Mouse (Mus musculus) limb, embryonic 15.5 days (tissue): Measurements from ENCODE around the gene Svs1. TPM values are rescaled to one million over a fixed set of nuclear protein-coding genes. Genes with fewer than 3 reads are reported as not detected.
A peak's percentile ranks its signal among the peaks of the same experiment; 100 is the strongest.

Source experiments
- ATAC-seq: fragments of 200-750 bp; cut with Nextera tagmentation; 2 replicates; pipeline ENCODE4 v1.8.0; 2017; ENCODE audit warnings: low read depth, moderate TSS enrichment; ENCODE audit not compliant: insufficient number of reproducible peaks, low FRiP score, low TSS enrichment
- H3K27ac ChIP-seq: fragments of 300-500 bp; sonication (generic); 2 replicates; pipeline ENCODE4 v1.5.1; 2015; ENCODE audit warnings: moderate library complexity, mild to moderate bottlenecking, inconsistent platforms
- H3K27me3 ChIP-seq: fragments of 300-500 bp; sonication (generic); 2 replicates; pipeline ENCODE4 v1.6.1; 2015; ENCODE audit warnings: inconsistent platforms
- H3K36me3 ChIP-seq: fragments of 300-500 bp; sonication (generic); 2 replicates; pipeline ENCODE4 v1.6.1; 2015; ENCODE audit warnings: inconsistent platforms
- H3K4me1 ChIP-seq: fragments of 300-500 bp; sonication (generic); 2 replicates; pipeline ENCODE4 v1.6.1; 2015; ENCODE audit warnings: inconsistent platforms
- H3K4me2 ChIP-seq: fragments of 300-500 bp; sonication (generic); 2 replicates; pipeline ENCODE4 v1.6.1; 2015; ENCODE audit warnings: mild to moderate bottlenecking, inconsistent platforms
- H3K4me3 ChIP-seq: fragments of 300-500 bp; sonication (generic); 2 replicates; pipeline ENCODE4 v1.5.1; 2015; ENCODE audit warnings: mild to moderate bottlenecking, inconsistent platforms
- H3K9ac ChIP-seq: fragments of 300-500 bp; sonication (generic); 2 replicates; pipeline ENCODE4 v1.6.1; 2015; ENCODE audit warnings: inconsistent platforms
- H3K9me3 ChIP-seq: fragments of 300-500 bp; sonication (generic); 2 replicates; pipeline ENCODE4 v1.6.1; 2016; ENCODE audit warnings: inconsistent platforms
- WGBS: fragments of 180-500 bp; shearing (Covaris S2); methylation state at CpG from one replicate; pipeline ENCODE4 v1.1.7; 2015; 5-methylcytosine and 5-hydroxymethylcytosine counted together
- polyA plus RNA-seq: library from polyadenylated mRNA; unstranded; fragments of >200 nt; fragmentation: Nextera tagmentation; extraction: Ambion mirVana; gene quantifications from 2 replicates; pipeline ENCODE4 v1.2.1, GENCODE M21; 2015

The Svs1 gene
- polyA plus RNA-seq, 1 experiment from 2014 or later: not detected

GRCm38 (mm10) chr6:48979616-48980015 is 7.0 kb upstream of the Svs1 start:
- Histone ChIP-seq H3K4me3 (no peak overlapping the region), H3K27me3 (no peaks in the 10 kb centered on the region), H3K27ac (no peak overlapping the region), H3K4me1 (no peaks in the 10 kb centered on the region), H3K9ac (no peak overlapping the region), H3K9me3 (no peaks in the 10 kb centered on the region), H3K4me2 (no peak overlapping the region), H3K36me3 (no peaks in the 10 kb centered on the region)
- no peak for ATAC-seq
- 53% methylated on average over 1 of the region's 1 CpGs for WGBS

DNA sequence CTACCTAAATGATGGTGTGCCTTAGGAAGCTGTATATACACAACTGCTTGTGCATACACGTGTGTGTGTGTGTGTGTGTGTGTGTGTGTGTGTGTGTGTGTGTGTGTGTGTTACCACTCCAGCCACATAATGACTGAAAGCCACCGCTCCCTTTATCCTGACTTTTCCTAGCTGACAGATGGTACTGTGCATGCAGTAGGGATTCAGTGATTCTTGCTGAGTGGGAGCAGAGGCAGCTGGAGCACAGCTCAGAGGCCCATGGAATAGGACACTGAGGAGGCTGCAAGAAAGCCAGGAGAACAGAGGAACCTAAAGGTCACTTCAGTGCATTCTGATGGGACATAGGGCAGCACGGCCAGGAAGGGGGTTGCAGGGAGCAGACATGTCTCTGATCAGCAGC is 4.4 kb upstream of the Svs1 start:
- no peak overlapping the region for H3K4me2 ChIP-seq
- H3K9ac ChIP-seq: no peak overlapping the region
- H3K27ac ChIP-seq: no peak overlapping the region
- no peak overlapping the region for H3K4me3 ChIP-seq
- no peaks in the 10 kb centered on the region for H3K27me3 ChIP-seq
- H3K4me1 ChIP-seq: no peaks in the 10 kb centered on the region
- no peaks in the 10 kb centered on the region for H3K9me3 ChIP-seq
- no peaks in the 10 kb centered on the region for H3K36me3 ChIP-seq
- 81% methylated on average over 3 of the region's 3 CpGs for WGBS
- ATAC-seq: no peak

GRCm38 (mm10) chr6:48989971-48990370 is 3.3 kb downstream of the Svs1 start:
- ATAC-seq: no peak
- H3K4me1 ChIP-seq: no peaks in the 10 kb centered on the region
- no peak overlapping the region for H3K9ac ChIP-seq
- WGBS: 91% methylated on average over 5 of the region's 5 CpGs
- no peak overlapping the region for H3K4me3 ChIP-seq
- no peaks in the 10 kb centered on the region for H3K27me3 ChIP-seq
- H3K9me3 ChIP-seq: no peaks in the 10 kb centered on the region
- H3K4me2 ChIP-seq: no peak overlapping the region
- H3K27ac ChIP-seq: no peak overlapping the region
- no peaks in the 10 kb centered on the region for H3K36me3 ChIP-seq

DNA sequence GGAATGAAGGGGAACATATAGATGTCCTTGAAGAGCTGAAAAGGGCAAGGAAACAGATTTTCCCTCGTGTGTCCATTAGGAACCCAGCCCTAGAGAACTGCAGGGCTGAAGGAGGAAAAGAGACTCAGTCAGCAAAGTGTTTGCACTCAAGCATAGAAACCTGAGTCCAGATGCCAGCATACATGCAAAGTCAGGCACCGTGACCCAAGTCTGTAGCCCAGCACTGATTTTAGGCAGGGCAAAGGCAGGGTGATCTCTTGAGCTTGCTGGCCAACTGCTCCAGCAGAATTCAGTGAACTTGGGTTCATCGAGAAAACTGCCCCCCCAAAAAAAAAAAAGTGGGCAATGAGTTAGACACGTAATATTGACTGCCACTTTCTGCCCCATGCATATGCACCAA is 5.3 kb downstream of the Svs1 start:
- Histone ChIP-seq H3K9me3 (no peaks in the 10 kb centered on the region), H3K4me2 (no peak overlapping the region), H3K27me3 (no peaks in the 10 kb centered on the region), H3K4me3 (no peak overlapping the region), H3K4me1 (no peaks in the 10 kb centered on the region), H3K9ac (no peak overlapping the region), H3K36me3 (no peaks in the 10 kb centered on the region), H3K27ac (no peak overlapping the region)
- 75% methylated on average over 4 of the region's 4 CpGs for WGBS
- ATAC-seq: no peak

DNA sequence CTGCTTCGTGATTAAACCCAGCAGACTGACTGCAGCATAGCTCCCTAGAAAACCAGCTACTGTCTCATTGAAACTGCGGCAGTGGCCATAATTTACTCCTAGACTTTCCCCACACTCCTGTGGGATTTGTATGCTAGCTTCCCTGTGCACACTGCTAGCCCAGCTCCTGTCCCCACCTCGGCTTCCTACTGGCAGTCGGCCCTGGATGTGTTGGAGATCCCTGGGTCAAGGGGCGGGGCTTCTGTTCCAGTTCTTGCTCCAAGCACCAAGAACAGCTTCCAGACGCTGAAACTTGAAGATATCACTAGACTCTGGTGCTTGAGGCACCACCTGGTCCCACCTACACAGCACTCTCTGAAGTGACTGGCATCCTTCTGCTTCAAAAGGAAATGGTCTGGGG is 11.5 kb downstream of the Svs1 start:
- Histone ChIP-seq H3K4me2 (no peak overlapping the region), H3K4me3 (no peak overlapping the region), H3K36me3 (no peaks in the 10 kb centered on the region), H3K27me3 (no peaks in the 10 kb centered on the region), H3K9me3 (no peaks in the 10 kb centered on the region), H3K4me1 (no peaks in the 10 kb centered on the region), H3K9ac (no peak overlapping the region), H3K27ac (no peak overlapping the region)
- 57% methylated on average over 6 of the region's 6 CpGs for WGBS
- no peak for ATAC-seq

- no peak overlapping the region for H3K9ac ChIP-seq
- whole genome bisulfite sequencing: 85% methylated on average over 4 of the region's 4 CpGs
- no peak for ATAC-seq
Observed at GRCm38 (mm10) chr6:48998796-48999195, 12.1 kb downstream of the Svs1 start.

DNA sequence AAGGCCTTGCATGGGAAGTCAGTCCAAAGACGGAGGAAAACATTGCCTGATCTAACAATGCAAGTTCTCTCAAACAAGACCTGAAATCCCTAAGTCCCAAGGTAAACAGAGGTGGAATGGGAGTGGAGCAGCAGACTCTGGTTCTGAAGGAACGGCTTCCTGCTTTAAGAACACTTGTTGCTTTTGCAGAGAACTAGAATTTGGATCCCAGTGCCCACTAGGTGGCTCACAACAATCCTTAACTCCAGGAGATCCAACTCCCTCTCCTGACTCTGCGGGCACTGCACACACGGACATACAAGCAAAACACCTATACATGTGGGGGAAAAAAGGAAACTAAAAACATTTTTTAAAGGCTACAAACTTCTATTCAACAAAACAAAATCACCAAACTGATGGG is 16.7 kb downstream of the Svs1 start:
- Histone ChIP-seq H3K9me3 (no peaks in the 10 kb centered on the region), H3K36me3 (no peaks in the 10 kb centered on the region), H3K27me3 (peaks cover 3% of the 10 kb centered on the region; the same call in 1 of the 2 replicates), H3K27ac (no peak overlapping the region), H3K4me3 (no peak overlapping the region), H3K9ac (no peak overlapping the region), H3K4me2 (no peak overlapping the region), H3K4me1 (peaks cover 4% of the 10 kb centered on the region)
- ATAC-seq: no peak
- 35% methylated on average over 4 of the region's 4 CpGs for WGBS

More at GRCm38 (mm10) chr6:48998796-48999195, 12.1 kb downstream of the Svs1 start:
- no peaks in the 10 kb centered on the region for H3K4me1 ChIP-seq
- no peaks in the 10 kb centered on the region for H3K36me3 ChIP-seq
- H3K27me3 ChIP-seq: no peaks in the 10 kb centered on the region
- no peak overlapping the region for H3K27ac ChIP-seq
- H3K9me3 ChIP-seq: no peaks in the 10 kb centered on the region
- no peak overlapping the region for H3K4me2 ChIP-seq
- H3K4me3 ChIP-seq: no peak overlapping the region

GRCm38 (mm10) chr6:49007981-49008380 is 21.3 kb downstream of the Svs1 start:
- Histone ChIP-seq H3K27me3 (peaks cover 3% of the 10 kb centered on the region; the same call in 1 of the 2 replicates), H3K4me3 (peak overlapping the region; percentile 32), H3K27ac (no peak overlapping the region), H3K4me2 (peak overlapping the region; percentile 52), H3K9ac (no peak overlapping the region), H3K36me3 (no peaks in the 10 kb centered on the region), H3K4me1 (peaks cover 13% of the 10 kb centered on the region), H3K9me3 (no peaks in the 10 kb centered on the region)
- under 1% methylated on average over 9 of the region's 9 CpGs for WGBS
- no peak for ATAC-seq

GRCm38 (mm10) chr6:49008420-49009160 is 21.9 kb downstream of the Svs1 start:
- Histone ChIP-seq H3K9ac (no peak overlapping the region), H3K4me1 (peaks cover 13% of the 10 kb centered on the region), H3K27me3 (peaks cover 3% of the 10 kb centered on the region; the same call in 1 of the 2 replicates), H3K4me2 (peak overlapping the region; percentile 52), H3K4me3 (peak overlapping the region; percentile 32), H3K9me3 (no peaks in the 10 kb centered on the region), H3K36me3 (no peaks in the 10 kb centered on the region), H3K27ac (no peak overlapping the region)
- ATAC-seq: no peak
- 14% methylated on average over 13 of the region's 13 CpGs for WGBS

- 13% methylated on average over 7 of the region's 7 CpGs for WGBS
- Histone ChIP-seq H3K4me1 (peaks cover 13% of the 10 kb centered on the region), H3K36me3 (no peaks in the 10 kb centered on the region), H3K4me3 (peak overlapping the region; percentile 32; the same call in 1 of the 2 replicates), H3K27ac (no peak overlapping the region), H3K9me3 (no peaks in the 10 kb centered on the region), H3K9ac (no peak overlapping the region), H3K27me3 (peaks cover 3% of the 10 kb centered on the region; the same call in 1 of the 2 replicates), H3K4me2 (peak overlapping the region; percentile 52)
- ATAC-seq: no peak
Observed at GRCm38 (mm10) chr6:49009161-49009555, 22.5 kb downstream of the Svs1 start.

- 93% methylated on average over 1 of the region's 1 CpGs for WGBS
- Histone ChIP-seq H3K4me1 (peaks cover 13% of the 10 kb centered on the region), H3K4me2 (no peak overlapping the region), H3K4me3 (no peak overlapping the region), H3K36me3 (no peaks in the 10 kb centered on the region), H3K27ac (no peak overlapping the region), H3K27me3 (peaks cover 3% of the 10 kb centered on the region; the same call in 1 of the 2 replicates), H3K9me3 (no peaks in the 10 kb centered on the region), H3K9ac (no peak overlapping the region)
- ATAC-seq: no peak
Observed at GRCm38 (mm10) chr6:49009665-49010064, 23.0 kb downstream of the Svs1 start.

DNA sequence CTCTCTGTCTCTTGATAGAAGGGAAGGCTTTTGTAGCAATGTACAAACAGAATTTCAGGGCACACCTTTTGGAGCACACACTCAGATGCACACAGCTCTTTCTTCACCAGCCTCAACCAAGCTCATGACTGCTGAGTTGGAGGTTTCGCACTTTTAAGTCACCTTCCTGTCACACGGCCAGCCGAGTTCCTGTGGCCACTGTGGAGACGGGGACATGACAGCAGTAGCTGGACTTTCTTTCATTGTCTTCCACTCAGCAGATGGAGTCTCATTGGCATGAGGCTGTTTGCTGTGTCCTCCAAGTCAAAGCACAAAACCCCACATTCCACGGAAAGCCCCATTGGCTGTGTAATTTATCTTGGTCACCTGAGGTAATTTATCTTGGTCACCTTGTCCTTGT is 24.5 kb downstream of the Svs1 start:
- Histone ChIP-seq H3K9me3 (no peaks in the 10 kb centered on the region), H3K9ac (no peak overlapping the region), H3K27ac (no peak overlapping the region), H3K4me3 (no peak overlapping the region), H3K4me1 (peaks cover 13% of the 10 kb centered on the region), H3K36me3 (no peaks in the 10 kb centered on the region), H3K27me3 (peaks cover 3% of the 10 kb centered on the region; the same call in 1 of the 2 replicates), H3K4me2 (no peak overlapping the region)
- no peak for ATAC-seq
- WGBS: 76% methylated on average over 5 of the region's 5 CpGs
